Comparison of ENCODE assay signal across 7 mouse cellular contexts in genomic region chr15:94589219-94590075, GRCm38 (mm10). TPM values are rescaled to one million over a fixed set of nuclear protein-coding genes. Genes with fewer than 3 reads are reported as not detected.
A peak's percentile ranks its signal among the peaks of the same experiment; 100 is the strongest.
DNase-seq lines count a peak whose midpoint lies in the region; ATAC-seq lines count a peak whose summit lies in the region.

Twf1 (minus strand) TSS chr15:94589889.

- peak; percentile 98 for ATAC-seq in intestine, embryonic 16.5 days
- ATAC-seq in midbrain, embryonic 11.5 days (ENCODE audit: low FRiP score) = peak; percentile 99

- H3K27me3 ChIP-seq in intestine, embryonic 16.5 days (replicated peaks; ENCODE audit: control insufficient read depth, insufficient read depth, low read length) = no peaks in the 10 kb centered on the region
- no peaks in the 10 kb centered on the region for H3K27me3 ChIP-seq in midbrain, embryonic 11.5 days (ENCODE audit: control insufficient read depth, insufficient read depth, low read length)

- peak within 1 kb of the TSS; percentile 61 for H3K4me2 ChIP-seq in intestine, embryonic 16.5 days (ENCODE audit: low read depth, low read length)
- peak within 1 kb of the TSS; percentile 74 for H3K4me2 ChIP-seq in midbrain, embryonic 11.5 days

- peak within 1 kb of the TSS; percentile 97 for H3K4me3 ChIP-seq in intestine, embryonic 16.5 days (ENCODE audit: low read length)
- H3K4me3 ChIP-seq in midbrain, embryonic 11.5 days (ENCODE audit: low read depth, low read length) = peak within 1 kb of the TSS; percentile 91

- H3K27ac ChIP-seq in intestine, embryonic 16.5 days (ENCODE audit: low read length) = peak within 1 kb of the TSS; percentile 81
- H3K27ac ChIP-seq in midbrain, embryonic 11.5 days (ENCODE audit: low read depth, low read length) = peak within 1 kb of the TSS; percentile 35; the same call in 1 of the 2 replicates

- no peaks in the 10 kb centered on the region for H3K9me3 ChIP-seq in intestine, embryonic 16.5 days (ENCODE audit: control insufficient read depth, low read length)
- H3K9me3 ChIP-seq in midbrain, embryonic 11.5 days (ENCODE audit: control insufficient read depth, low read length) = no peaks in the 10 kb centered on the region

- under 1% methylated on average over 66 of the region's 70 CpGs for WGBS in intestine, embryonic 16.5 days
- WGBS in midbrain, embryonic 11.5 days = under 1% methylated on average over 67 of the region's 70 CpGs

- peaks cover 4% of the 10 kb centered on the region; the same call in 1 of the 2 replicates for H3K4me1 ChIP-seq in intestine, embryonic 16.5 days (ENCODE audit: control insufficient read depth, insufficient read depth, low read length)
- peaks cover 10% of the 10 kb centered on the region; the same call in 1 of the 2 replicates for H3K4me1 ChIP-seq in midbrain, embryonic 11.5 days (ENCODE audit: control insufficient read depth, insufficient read depth, low read length)

- H3K9ac ChIP-seq in intestine, embryonic 16.5 days (ENCODE audit: low read depth, low read length) = peak within 1 kb of the TSS; percentile 95
- H3K9ac ChIP-seq in midbrain, embryonic 11.5 days (ENCODE audit: low read length) = peak within 1 kb of the TSS; percentile 91

- no peaks in the 10 kb centered on the region for H3K36me3 ChIP-seq in intestine, embryonic 16.5 days (ENCODE audit: control insufficient read depth, insufficient read depth, low read length)
- no peaks in the 10 kb centered on the region for H3K36me3 ChIP-seq in midbrain, embryonic 11.5 days (ENCODE audit: control insufficient read depth, insufficient read depth, low read length)

- DNase-seq in adrenal gland, adult 8-10 months = peak; percentile 96
- peak; percentile 99 for DNase-seq in embryo, embryonic 9.5 days (ENCODE audit: extremely low spot score)
- peak; percentile 98 to 99 for DNase-seq in gastrocnemius, postnatal 4 days (ENCODE audit: low spot score in 2 of 2)
- peak; percentile 97 for DNase-seq in left cerebral cortex, postnatal 36 days (ENCODE audit: low spot score in 2 of 2)
- peak; percentile 100 for DNase-seq in midbrain, embryonic 11.5 days (ENCODE audit: low spot score, missing footprints)
- DNase-seq in skeletal muscle tissue, adult 2 months (ENCODE audit: low read depth, low spot score) = peak; percentile 96

- intact Hi-C loops in left cerebral cortex, postnatal 36 days (cut with DNase I) = no loop called here

RNA-seq across cellular contexts. Expression of gene Twf1, which starts in this region (rescaled TPM):
- 100 to 1,000 TPM in 2 of 4 experiments, 10 to 100 TPM in 2; 83.9 to 116 (median 98.3) TPM for total RNA-seq in adrenal gland, adult 8-10 months (2022)
- 10 to 100 TPM; 27.0 to 34.9 TPM for total RNA-seq in gastrocnemius, postnatal 4 days (2021)
- polyA plus RNA-seq in intestine, embryonic 16.5 days (2015; fragmentation: Nextera tagmentation; extraction: Ambion mirVana) = 134 and 142 TPM in 2 replicates
- 10 to 100 TPM; 37.3 to 39.8 TPM for total RNA-seq in left cerebral cortex, postnatal 36 days (2021)
- polyA plus RNA-seq in midbrain, embryonic 11.5 days (2014; fragmentation: Nextera tagmentation; extraction: Ambion mirVana) = 112 and 120 TPM in 2 replicates

Comparison
In these comparisons a context has a peak if more than half of its experiments do, and no peak if none do; other contexts are left out.
1. Peak in every context shown above with its lines: DNase-seq, ATAC-seq, H3K4me3 ChIP-seq and H3K27ac ChIP-seq.